Mouse (Mus musculus) liver, adult 2 months (tissue): ENCODE measurements around the gene Thbs1.
"Not testable (repeated sequence)": the region's sequence is repeated elsewhere in the genome, so short reads cannot be mapped to it uniquely, and the experiment has no call there.

Source experiments
- CTCF ChIP-seq: fragments of 200-500 bp; IDR thresholded peaks from 2 replicates; pipeline ENCODE4 v1.5.1; 2011; ENCODE audit warnings: low read depth, low read length, control low read depth
- POLR2A ChIP-seq: fragments of 200-500 bp; IDR thresholded peaks from 2 replicates; pipeline ENCODE4 v1.6.1; 2011; ENCODE audit warnings: low read length, control low read depth; ENCODE audit not compliant: insufficient read depth; ENCODE audit errors: extremely low read depth

DNA sequence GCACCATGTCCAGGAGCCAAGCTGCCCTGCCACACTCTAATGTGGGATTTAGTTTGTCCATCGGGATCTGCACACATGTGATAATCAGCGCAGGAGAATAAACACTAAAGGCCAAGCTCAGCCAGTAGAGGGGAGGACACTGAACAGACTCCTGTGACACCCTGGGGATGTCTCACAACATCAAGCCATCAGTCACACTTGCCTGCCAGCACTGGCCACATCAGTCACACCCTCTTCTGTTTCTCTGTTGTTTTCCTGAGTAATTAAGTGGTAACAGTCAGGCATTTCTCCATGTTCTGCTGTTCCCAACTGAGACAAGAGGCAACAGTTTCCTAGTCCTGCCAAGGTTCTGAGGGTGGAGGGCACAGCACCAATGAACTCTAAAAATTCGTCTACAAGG is 36.1 kb downstream of the Thbs1 start:
- TF ChIP-seq POLR2A, CTCF: not testable (repeated sequence)
